Mouse (Mus musculus): ENCODE data around the gene Bak1. TPM values are rescaled to one million over a fixed set of nuclear protein-coding genes. Genes with fewer than 3 reads are reported as not detected.

Gene Bak1
- polyA plus RNA-seq, 2 experiments: 11.1 to 48.6 TPM

GRCm38 (mm10) chr17:27074236-27074635 is 45.4 kb upstream of the Bak1 start:
- WGBS: 67% methylated on average over 6 of the region's 6 CpGs
- H3K4me3 ChIP-seq (replicated peaks; ENCODE audit: low read length): no peak overlapping the region
- H3K4me1 ChIP-seq (ENCODE audit: control insufficient read depth, insufficient read depth, low read length): 0 out of 2 replicates have a peak, but pooled peaks cover 4% of the 10 kb centered on the region
- ATAC-seq (ENCODE audit: low FRiP score, low read depth) (no peak), DNase-seq (ENCODE audit: low spot score) (no peak)
- 0 out of 2 replicates have a peak, but pooled peaks cover 3% of the 10 kb centered on the region for H3K9me3 ChIP-seq (ENCODE audit: control insufficient read depth, low read length)
- TF ChIP-seq POLR2A (IDR thresholded peaks at IDR 0.05; ENCODE audit: borderline replicate concordance, extremely low read depth, insufficient read depth, insufficient read length): no peak
- H3K27me3 ChIP-seq (ENCODE audit: control insufficient read depth, insufficient read depth, low read length): no peaks in the 10 kb centered on the region
- 0 out of 2 replicates have a peak overlapping the region, but pooled peaks have one; percentile 13 for H3K27ac ChIP-seq (replicated peaks; ENCODE audit: low read depth, low read length)
- no peak overlapping the region for H3K4me2 ChIP-seq (replicated peaks; ENCODE audit: low read depth, low read length, severe bottlenecking)
- H3K36me3 ChIP-seq (ENCODE audit: control insufficient read depth, insufficient read depth, low read length): 0 out of 2 replicates have a peak, but pooled peaks cover 2% of the 10 kb centered on the region
- H3K9ac ChIP-seq (ENCODE audit: low read depth, low read length, severe bottlenecking): no peak overlapping the region

GRCm38 (mm10) chr17:27073778-27074177 is 45.0 kb upstream of the Bak1 start:
- no peaks in the 10 kb centered on the region for H3K27me3 ChIP-seq (ENCODE audit: control insufficient read depth, insufficient read depth, low read length)
- no peak overlapping the region for H3K4me2 ChIP-seq (replicated peaks; ENCODE audit: low read depth, low read length, severe bottlenecking)
- 0 out of 2 replicates have a peak, but pooled peaks cover 4% of the 10 kb centered on the region for H3K4me1 ChIP-seq (ENCODE audit: control insufficient read depth, insufficient read depth, low read length)
- TF ChIP-seq POLR2A (IDR thresholded peaks at IDR 0.05; ENCODE audit: borderline replicate concordance, extremely low read depth, insufficient read depth, insufficient read length): no peak
- no peak overlapping the region for H3K27ac ChIP-seq (replicated peaks; ENCODE audit: low read depth, low read length)
- WGBS: 66% methylated on average over 9 of the region's 9 CpGs
- no peak overlapping the region for H3K4me3 ChIP-seq (replicated peaks; ENCODE audit: low read length)
- DNase-seq (ENCODE audit: low spot score) (no peak), ATAC-seq (ENCODE audit: low FRiP score, low read depth) (no peak)
- no peak overlapping the region for H3K9ac ChIP-seq (ENCODE audit: low read depth, low read length, severe bottlenecking)
- H3K9me3 ChIP-seq (ENCODE audit: control insufficient read depth, low read length): 0 out of 2 replicates have a peak, but pooled peaks cover 3% of the 10 kb centered on the region
- H3K36me3 ChIP-seq (ENCODE audit: control insufficient read depth, insufficient read depth, low read length): 0 out of 2 replicates have a peak, but pooled peaks cover 2% of the 10 kb centered on the region

- DNase-seq (ENCODE audit: low spot score) (no peak), ATAC-seq (ENCODE audit: low FRiP score, low read depth) (no peak)
- Histone ChIP-seq H3K4me1 (ENCODE audit: control insufficient read depth, insufficient read depth, low read length) (0 out of 2 replicates have a peak, but pooled peaks cover 4% of the 10 kb centered on the region), H3K9ac (ENCODE audit: low read depth, low read length, severe bottlenecking) (no peak overlapping the region), H3K9me3 (ENCODE audit: control insufficient read depth, low read length) (0 out of 2 replicates have a peak, but pooled peaks cover 3% of the 10 kb centered on the region), H3K4me3 (replicated peaks; ENCODE audit: low read length) (no peak overlapping the region), H3K4me2 (replicated peaks; ENCODE audit: low read depth, low read length, severe bottlenecking) (no peak overlapping the region), H3K27ac (replicated peaks; ENCODE audit: low read depth, low read length) (no peak overlapping the region), H3K27me3 (ENCODE audit: control insufficient read depth, insufficient read depth, low read length) (no peaks in the 10 kb centered on the region), H3K36me3 (ENCODE audit: control insufficient read depth, insufficient read depth, low read length) (0 out of 2 replicates have a peak, but pooled peaks cover 2% of the 10 kb centered on the region)
- TF ChIP-seq POLR2A (IDR thresholded peaks at IDR 0.05; ENCODE audit: borderline replicate concordance, extremely low read depth, insufficient read depth, insufficient read length): no peak
- whole genome bisulfite sequencing: 72% methylated on average over 5 of the region's 5 CpGs
Observed at GRCm38 (mm10) chr17:27073126-27073525, 44.3 kb upstream of the Bak1 start.

- no peak overlapping the region for H3K9ac ChIP-seq (ENCODE audit: low read depth, low read length, severe bottlenecking)
- no peak for TF ChIP-seq POLR2A (IDR thresholded peaks at IDR 0.05; ENCODE audit: borderline replicate concordance, extremely low read depth, insufficient read depth, insufficient read length)
- no peaks in the 10 kb centered on the region for H3K9me3 ChIP-seq (ENCODE audit: control insufficient read depth, low read length)
- ATAC-seq (ENCODE audit: low FRiP score, low read depth): no peak
- H3K4me1 ChIP-seq (ENCODE audit: control insufficient read depth, insufficient read depth, low read length): 0 out of 2 replicates have a peak, but pooled peaks cover 4% of the 10 kb centered on the region
- H3K27ac ChIP-seq (replicated peaks; ENCODE audit: low read depth, low read length): no peak overlapping the region
- no peak overlapping the region for H3K4me3 ChIP-seq (replicated peaks; ENCODE audit: low read length)
- WGBS: 94% methylated on average over 8 of the region's 8 CpGs
- H3K27me3 ChIP-seq (ENCODE audit: control insufficient read depth, insufficient read depth, low read length): no peaks in the 10 kb centered on the region
- H3K4me2 ChIP-seq (replicated peaks; ENCODE audit: low read depth, low read length, severe bottlenecking): no peak overlapping the region
- no peak for DNase-seq (ENCODE audit: low spot score)
- 0 out of 2 replicates have a peak, but pooled peaks cover 2% of the 10 kb centered on the region for H3K36me3 ChIP-seq (ENCODE audit: control insufficient read depth, insufficient read depth, low read length)
Observed at GRCm38 (mm10) chr17:27072363-27072762, 43.6 kb upstream of the Bak1 start.

- Histone ChIP-seq H3K27me3 (ENCODE audit: control insufficient read depth, insufficient read depth, low read length) (no peaks in the 10 kb centered on the region), H3K9ac (ENCODE audit: low read depth, low read length, severe bottlenecking) (no peak overlapping the region), H3K36me3 (ENCODE audit: control insufficient read depth, insufficient read depth, low read length) (0 out of 2 replicates have a peak, but pooled peaks cover 2% of the 10 kb centered on the region), H3K4me2 (replicated peaks; ENCODE audit: low read depth, low read length, severe bottlenecking) (no peak overlapping the region), H3K9me3 (ENCODE audit: control insufficient read depth, low read length) (no peaks in the 10 kb centered on the region), H3K4me1 (ENCODE audit: control insufficient read depth, insufficient read depth, low read length) (0 out of 2 replicates have a peak, but pooled peaks cover 4% of the 10 kb centered on the region), H3K4me3 (replicated peaks; ENCODE audit: low read length) (no peak overlapping the region), H3K27ac (replicated peaks; ENCODE audit: low read depth, low read length) (no peak overlapping the region)
- 43% methylated on average over 6 of the region's 6 CpGs for WGBS
- ATAC-seq (ENCODE audit: low FRiP score, low read depth) (no peak), DNase-seq (ENCODE audit: low spot score) (no peak)
- TF ChIP-seq POLR2A (IDR thresholded peaks at IDR 0.05; ENCODE audit: borderline replicate concordance, extremely low read depth, insufficient read depth, insufficient read length): no peak
Observed at GRCm38 (mm10) chr17:27071630-27072029, 42.8 kb upstream of the Bak1 start.

All from limb, embryonic 14.5 days (tissue).